In genomic region chr19:61224678-61225525, GRCm38 (mm10) we compare ENCODE assay signal across 9 mouse cellular contexts. TPM values are rescaled to one million over a fixed set of nuclear protein-coding genes. Genes with fewer than 3 reads are reported as not detected.
DNase-seq lines count a peak whose midpoint lies in the region; ATAC-seq and TF ChIP-seq lines count a peak whose summit lies in the region.
"Had no signal": no experiment of that assay in that cellular context is flagged by ENCODE, and none has a peak within 500 bp of the region (broad histone marks: within the 10 kb centered on the region; RNA-seq: fewer than 3 reads in every experiment).

No protein-coding gene starts in this region.

- H3K4me1 ChIP-seq in kidney, adult 2 months (ENCODE audit: control insufficient read depth, insufficient read depth, low read length) = no peaks in the 10 kb centered on the region
- no peaks in the 10 kb centered on the region; the same call in 1 of the 2 replicates for H3K4me1 ChIP-seq in hindbrain, embryonic 16.5 days (ENCODE audit: control insufficient read depth, insufficient read depth, low read depth, low read length)

- DNase-seq in kidney, adult 2 months = no peak
- DNase-seq in kidney, adult 8-10 months = no peak
- DNase-seq in T-cell, adult 2 months (ENCODE audit: low spot score) = peak; percentile 15
- peak; percentile 13 for DNase-seq in embryo, embryonic 11 days
- peak; percentile 11 for DNase-seq in liver
- DNase-seq in right cerebral cortex, postnatal 36 days (ENCODE audit: low spot score in 2 of 2) = peak; percentile 7 to 9

- H3K27ac ChIP-seq in kidney, adult 2 months (ENCODE audit: insufficient read depth, low read depth, low read length) = no peak overlapping the region
- peak overlapping the region; percentile 94 for H3K27ac ChIP-seq in hindbrain, embryonic 16.5 days (ENCODE audit: low read depth, low read length)

- H3K36me3 ChIP-seq in kidney, adult 2 months (ENCODE audit: control insufficient read depth, insufficient read depth, low read length) = no peaks in the 10 kb centered on the region
- no peaks in the 10 kb centered on the region for H3K36me3 ChIP-seq in hindbrain, embryonic 16.5 days (ENCODE audit: control insufficient read depth, insufficient read depth, low read length)

- peak overlapping the region; percentile 67 for H3K9ac ChIP-seq in hindbrain, embryonic 16.5 days (ENCODE audit: low read depth, low read length)

- peak; percentile 15 for ATAC-seq in hindbrain, embryonic 16.5 days
- no peak for ATAC-seq in megakaryocyte-erythroid progenitor cell, adult 5-6 weeks (replicated peaks; ENCODE audit: low FRiP score, low TSS enrichment, poor library complexity, severe bottlenecking)

- H3K4me2 ChIP-seq in hindbrain, embryonic 16.5 days (ENCODE audit: low read length) = peak overlapping the region; percentile 82

- 38% methylated on average over 53 of the region's 53 CpGs for WGBS in kidney, adult 2 months
- 31% methylated on average over 48 of the region's 53 CpGs for WGBS in hindbrain, embryonic 16.5 days

- TF ChIP-seq CTCF in kidney, adult 2 months (conservative IDR thresholded peaks at IDR 0.05; ENCODE audit: insufficient read depth, insufficient read length, low read depth, low read length) = no peak

- H3K27me3 ChIP-seq in kidney, adult 2 months (replicated peaks; ENCODE audit: control insufficient read depth, insufficient read depth, low read length) = no peaks in the 10 kb centered on the region
- no peaks in the 10 kb centered on the region for H3K27me3 ChIP-seq in hindbrain, embryonic 16.5 days (replicated peaks; ENCODE audit: control insufficient read depth, insufficient read depth, low read length)

- TF ChIP-seq POLR2A in kidney, adult 2 months (IDR thresholded peaks at IDR 0.05; ENCODE audit: low read depth, low read length) = no peak

- peak overlapping the region; percentile 71; the same call in 1 of the 2 replicates for H3K4me3 ChIP-seq in kidney, adult 2 months (ENCODE audit: insufficient read depth, low read depth, low read length)
- peak overlapping the region; percentile 61 for H3K4me3 ChIP-seq in hindbrain, embryonic 16.5 days (ENCODE audit: low read length)

- H3K9me3 ChIP-seq in hindbrain, embryonic 16.5 days (ENCODE audit: control insufficient read depth, low read length) = no peaks in the 10 kb centered on the region

RNA-seq across cellular contexts. Expression of gene Csf2ra, which starts 3.3 kb away (rescaled TPM):
- polyA plus RNA-seq in kidney, adult 2 months (2012; rRNA removed) = 63.7 and 70.5 TPM in 2 replicates
- polyA plus RNA-seq in hindbrain, embryonic 16.5 days (2015; fragmentation: Nextera tagmentation; extraction: Ambion mirVana) = 67.9 and 69.4 TPM in 2 replicates
- total RNA-seq in megakaryocyte-erythroid progenitor cell, adult 5-6 weeks (2014; fragmentation: Nextera tagmentation) = 27.9 and 37.1 TPM in 2 replicates
- total RNA-seq in megakaryocyte-erythroid progenitor cell, adult 5-6 weeks (2017) = 6.1 and 16.6 TPM in 2 replicates

RNA-seq across cellular contexts. Expression of gene Gm6020, which starts 41.2 kb away (rescaled TPM):
- polyA plus RNA-seq in kidney, adult 2 months (2012; rRNA removed) = not detected in 2 replicates
- polyA plus RNA-seq in hindbrain, embryonic 16.5 days (2015; fragmentation: Nextera tagmentation; extraction: Ambion mirVana) = not detected in 2 replicates
- not detected in 2 replicates for total RNA-seq in megakaryocyte-erythroid progenitor cell, adult 5-6 weeks (2014; fragmentation: Nextera tagmentation)
- total RNA-seq in megakaryocyte-erythroid progenitor cell, adult 5-6 weeks (2017) = not detected in 2 replicates
- total RNA-seq: neutrophil, adult 5-6 weeks had no signal

RNA-seq across cellular contexts. Expression of gene Gm7102, which starts 48.8 kb away (rescaled TPM):
- 0.05 TPM in 1 of 2 replicates, not detected in the other for polyA plus RNA-seq in kidney, adult 2 months (2012; rRNA removed)
- polyA plus RNA-seq in hindbrain, embryonic 16.5 days (2015; fragmentation: Nextera tagmentation; extraction: Ambion mirVana) = 0.28 TPM in 1 of 2 replicates, not detected in the other
- total RNA-seq in megakaryocyte-erythroid progenitor cell, adult 5-6 weeks (2014; fragmentation: Nextera tagmentation) = 1.1 TPM in 1 of 2 replicates, not detected in the other
- not detected in 2 replicates for total RNA-seq in megakaryocyte-erythroid progenitor cell, adult 5-6 weeks (2017)
- total RNA-seq: neutrophil, adult 5-6 weeks had no signal

Comparison
In these comparisons a context has a peak if more than half of its experiments do, and no peak if none do; other contexts are left out.
1. DNase-seq: peak in T-cell, adult 2 months (single experiment), embryo, embryonic 11 days (single experiment), liver (single experiment) and right cerebral cortex, postnatal 36 days (2 of 2); none in kidney, adult 2 months (single experiment) and kidney, adult 8-10 months (0 of 2).